Mouse (Mus musculus) megakaryocyte progenitor cell, adult 5-6 weeks (primary cell): ENCODE results near the gene Dlk2. TPM values are rescaled to one million over a fixed set of nuclear protein-coding genes. Genes with fewer than 3 reads are reported as not detected.

ENCODE experiments used
- ATAC-seq: replicated peaks from 2 replicates; pipeline ENCODE4 v1.8.0; 2016; ENCODE audit warnings: mild to moderate bottlenecking, moderate TSS enrichment, inconsistent platforms; ENCODE audit not compliant: poor library complexity
- total RNA-seq, 2 experiments: library from RNA; stranded (forward) in 1 of 2; stranded (reverse) in 1 of 2; fragments of 157-497, 149-512 nt in 1 of 2; fragments of 200-1000 nt in 1 of 2; gene quantifications; 2 replicates each; pipeline versions ENCODE4 v1.2.3 to v1.2.4; 2015 to 2017

Gene Dlk2
- total RNA-seq (2015) = not detected in 2 replicates
- not detected in 2 replicates for total RNA-seq (2017)

GRCm38 (mm10) chr17:46297364-46298219, at the start of gene Dlk2:
Gene Dlk2, plus strand, starts transcription at chr17:46297421.
- ATAC-seq = no peak

GRCm38 (mm10) chr17:46247512-46248188, 49.6 kb upstream of the Dlk2 start, which contains the start of the genes Polr1c and Yipf3:
Gene Polr1c, minus strand, starts transcription at chr17:46248054.
Gene Yipf3, plus strand, starts transcription at chr17:46248080.
- ATAC-seq = peak; percentile 89

- no peak for ATAC-seq
Observed at GRCm38 (mm10) chr17:46248189-46248522, 49.1 kb upstream of the Dlk2 start.

- ATAC-seq = no peak
Observed at GRCm38 (mm10) chr17:46251174-46251573, 46.0 kb upstream of the Dlk2 start.

- ATAC-seq = peak; percentile 43
Observed at GRCm38 (mm10) chr17:46252571-46253451, 44.4 kb upstream of the Dlk2 start.

DNA sequence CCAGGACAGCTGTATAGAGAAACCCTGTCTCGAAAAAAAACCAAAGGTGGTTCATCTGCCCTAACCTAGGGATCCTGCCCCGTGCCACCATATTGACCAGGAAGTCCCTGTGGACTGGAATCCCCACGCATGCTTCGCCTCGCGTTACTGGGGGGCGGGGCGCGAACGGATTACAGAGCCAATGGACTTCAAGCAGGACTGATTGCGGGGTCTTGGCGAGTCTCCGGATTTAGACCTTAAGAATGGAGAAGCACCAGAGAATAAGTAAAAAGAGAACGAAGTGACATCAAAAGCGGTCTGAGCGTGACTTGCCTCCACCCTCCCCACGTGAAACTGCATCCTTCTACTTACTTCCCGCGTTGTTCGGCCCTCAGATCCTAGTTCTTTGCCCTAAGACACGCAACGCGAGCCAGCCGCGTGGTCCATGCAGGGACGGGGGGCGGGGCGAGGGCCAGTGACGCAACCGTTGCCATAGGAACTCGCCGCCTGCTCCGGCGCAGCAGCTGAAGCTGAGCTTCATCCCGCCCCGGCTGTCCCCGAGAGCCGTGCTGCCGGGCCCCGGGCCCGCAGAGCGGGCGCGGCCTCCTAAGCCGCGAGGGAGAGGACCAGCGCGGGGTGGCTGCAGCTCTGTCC, 43.7 kb upstream of the Dlk2 start, which contains the start of gene Lrrc73:
Gene Lrrc73 (plus strand): TSS at position 80 of the 633 bp plus-strand sequence.
- ATAC-seq = peak; percentile 82

DNA sequence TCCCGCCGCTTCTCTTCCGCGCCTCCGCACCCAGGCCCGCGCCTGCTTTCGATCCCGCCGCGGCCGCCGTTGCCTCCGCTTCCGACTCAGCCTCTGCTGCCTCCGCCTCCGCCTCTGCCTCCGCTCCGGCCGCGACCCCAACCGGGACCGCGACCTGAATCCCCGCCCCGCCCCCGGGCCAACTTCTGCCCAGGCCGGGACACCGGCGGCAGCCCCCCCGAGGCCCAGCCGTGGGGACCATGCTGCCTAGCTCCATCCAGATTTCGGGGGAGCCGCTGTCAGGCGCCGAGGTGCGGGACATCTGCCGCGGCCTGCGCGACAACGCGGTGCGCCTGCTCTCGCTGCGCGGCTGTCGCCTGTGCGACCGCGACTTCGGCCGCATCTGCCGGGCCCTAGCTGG, 43.1 kb upstream of the Dlk2 start:
- no peak for ATAC-seq

GRCm38 (mm10) chr17:46255147-46255546, 42.1 kb upstream of the Dlk2 start:
- ATAC-seq = no peak

GRCm38 (mm10) chr17:46258279-46259053, 38.8 kb upstream of the Dlk2 start:
- no peak for ATAC-seq

DNA sequence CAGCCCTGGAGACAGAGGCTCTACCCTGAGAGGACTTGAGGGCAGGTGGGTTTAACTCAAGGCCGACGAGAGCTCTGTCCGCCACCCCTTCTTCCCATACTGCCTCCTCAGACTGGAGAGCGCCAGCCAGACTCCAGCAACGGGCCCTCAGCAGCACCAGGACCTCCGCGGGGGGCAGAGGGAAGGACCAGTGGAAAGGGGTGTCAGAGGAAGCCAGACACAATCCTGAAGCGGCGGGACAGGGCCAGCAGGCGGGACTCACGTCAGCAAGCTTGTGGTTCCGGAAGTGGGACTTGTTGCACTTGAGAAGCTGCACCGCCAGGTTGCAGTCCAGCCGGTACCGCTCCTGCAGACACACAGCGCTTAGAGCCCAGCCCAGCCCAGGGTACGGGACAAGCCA, 37.5 kb upstream of the Dlk2 start:
- ATAC-seq = no peak

GRCm38 (mm10) chr17:46262201-46262694, 35.0 kb upstream of the Dlk2 start:
- no peak for ATAC-seq

- no peak for ATAC-seq
Observed at GRCm38 (mm10) chr17:46265502-46265901, 31.7 kb upstream of the Dlk2 start.

GRCm38 (mm10) chr17:46265918-46266618, 31.2 kb upstream of the Dlk2 start:
- ATAC-seq = peak; percentile 94

DNA sequence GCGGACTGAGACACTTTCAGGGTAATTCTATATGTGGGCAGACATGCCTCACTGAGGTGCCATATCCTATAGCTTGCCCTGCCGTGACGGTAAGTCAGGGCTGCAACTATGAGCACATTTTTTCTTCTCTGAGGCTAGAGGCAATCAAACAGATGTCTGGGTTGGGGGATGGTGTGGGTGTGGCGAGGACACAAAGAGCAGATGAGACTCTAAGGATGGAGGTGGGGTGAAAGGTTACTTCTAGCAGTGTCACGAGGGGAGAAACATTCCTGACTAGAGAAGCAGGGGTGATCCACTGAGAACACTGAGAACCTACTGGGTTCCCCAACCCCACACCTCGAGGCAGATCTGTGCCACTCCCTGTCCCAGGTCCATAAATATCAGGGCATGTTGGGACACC, 30.2 kb upstream of the Dlk2 start:
- no peak for ATAC-seq

DNA sequence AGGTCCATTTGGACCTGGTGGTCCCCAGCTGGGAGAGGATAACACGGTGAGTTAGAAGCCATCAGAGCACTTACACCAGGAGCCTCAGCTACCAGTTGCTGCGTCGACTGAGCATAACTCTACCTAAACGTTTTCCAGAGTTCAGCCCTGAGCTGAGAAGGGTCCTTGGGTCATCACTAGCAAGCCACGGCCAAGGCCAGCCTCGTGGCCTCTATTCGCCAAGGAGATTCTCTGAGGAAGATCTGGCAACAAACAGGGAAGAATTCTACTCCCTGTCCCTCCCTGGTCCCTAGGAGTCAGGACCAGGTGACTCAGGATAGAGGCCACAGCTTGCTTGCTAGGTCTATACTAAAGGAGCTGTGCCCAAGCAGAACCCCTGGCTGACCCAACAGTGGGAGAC, 29.7 kb upstream of the Dlk2 start:
- no peak for ATAC-seq

- no peak for ATAC-seq
Observed at GRCm38 (mm10) chr17:46268026-46268720, 29.0 kb upstream of the Dlk2 start.

- no peak for ATAC-seq
Observed at GRCm38 (mm10) chr17:46269771-46270534, 27.3 kb upstream of the Dlk2 start.

DNA sequence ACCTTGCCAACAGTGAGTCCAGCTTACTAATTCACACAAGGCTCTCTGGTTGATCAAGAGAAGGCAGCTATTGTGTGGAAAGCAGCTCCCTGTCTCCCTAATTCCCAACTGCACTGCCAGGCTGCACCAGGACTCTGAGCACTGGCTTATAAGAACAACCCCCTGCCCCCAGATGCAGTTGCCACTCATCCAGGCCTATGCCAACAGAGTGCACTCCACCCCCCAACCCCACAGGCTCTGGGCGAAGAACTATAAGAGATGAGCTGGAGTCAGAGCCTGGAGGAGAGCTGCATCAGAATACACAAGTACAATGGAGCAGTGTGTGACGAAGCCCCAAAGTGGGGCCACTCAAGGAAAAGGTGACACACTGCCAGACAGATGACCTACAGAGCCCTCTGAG, 25.2 kb upstream of the Dlk2 start:
- ATAC-seq = no peak
